Mouse (Mus musculus) liver, postnatal 0 days (tissue): ENCODE data around the gene Kif5c.

ENCODE experiments used
- CTCF ChIP-seq: sonication (generic); IDR thresholded peaks from 2 replicates; pipeline ENCODE4 v1.5.1; 2016; ENCODE audit warnings: antibody characterized with exemption, low read depth
- EP300 ChIP-seq: IDR thresholded peaks from 2 replicates; pipeline ENCODE4 v1.6.1; 2016; ENCODE audit warnings: antibody characterized with exemption, low read depth, mild to moderate bottlenecking

DNA sequence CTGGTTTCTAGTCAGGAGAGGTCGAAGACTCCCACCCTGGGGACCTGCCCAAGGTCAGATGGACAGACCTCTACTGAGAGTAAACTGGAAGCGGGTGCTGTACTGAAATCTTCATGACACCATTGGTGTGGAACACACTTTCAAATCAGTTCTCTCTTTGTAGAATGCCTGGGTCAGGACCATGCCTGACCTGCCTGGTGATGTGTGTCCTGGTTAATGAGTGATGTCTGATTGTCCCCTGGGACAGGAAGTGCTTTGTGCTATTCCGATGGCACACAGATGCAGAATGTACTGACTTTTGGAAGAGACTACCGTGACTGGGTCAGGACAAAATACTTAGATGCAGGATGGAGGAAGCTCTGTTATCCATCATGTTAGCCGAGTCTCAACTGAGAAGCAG is 151.3 kb downstream of the Kif5c start:
- TF ChIP-seq CTCF (no peak), EP300 (no peak)
